Mouse (Mus musculus) heart, embryonic 16.5 days (tissue): Measurements from ENCODE around the gene Serpina11. TPM values are rescaled to one million over a fixed set of nuclear protein-coding genes. Genes with fewer than 3 reads are reported as not detected.
"Not testable (repeated sequence)": the region's sequence is repeated elsewhere in the genome, so short reads cannot be mapped to it uniquely, and the experiment has no call there.

Experiments used
- ATAC-seq: fragments of 200-750 bp; cut with Nextera tagmentation; replicated peaks from 2 replicates; pipeline ENCODE4 v1.8.0; 2017; ENCODE audit warnings: moderate number of reproducible peaks; ENCODE audit not compliant: insufficient read depth, low FRiP score; ENCODE audit errors: extremely low read depth
- H3K27ac ChIP-seq: fragments of 300-500 bp; sonication (generic); 2 replicates; pipeline ENCODE4 v1.5.1; 2014; ENCODE audit warnings: mild to moderate bottlenecking, low read length, control low read depth, moderate library complexity
- H3K27me3 ChIP-seq: fragments of 300-500 bp; sonication (generic); 2 replicates; pipeline ENCODE4 v1.6.1; 2014; ENCODE audit warnings: low read length, mixed read lengths; ENCODE audit not compliant: control insufficient read depth, insufficient read depth
- H3K36me3 ChIP-seq: fragments of 300-500 bp; sonication (generic); 2 replicates; pipeline ENCODE4 v1.6.1; 2014; ENCODE audit not compliant: control insufficient read depth, insufficient read depth
- H3K4me1 ChIP-seq: fragments of 300-500 bp; sonication (generic); 2 replicates; pipeline ENCODE4 v1.6.1; 2014; ENCODE audit warnings: low read length, mixed read lengths; ENCODE audit not compliant: control insufficient read depth, insufficient read depth
- H3K4me2 ChIP-seq: fragments of 300-500 bp; sonication (generic); 2 replicates; pipeline ENCODE4 v1.6.1; 2014; ENCODE audit warnings: low read depth, mild to moderate bottlenecking, control low read depth, low read length
- H3K4me3 ChIP-seq: fragments of 300-500 bp; sonication (generic); 2 replicates; pipeline ENCODE4 v1.5.1; 2014; ENCODE audit warnings: mild to moderate bottlenecking, control low read depth, low read length
- H3K9ac ChIP-seq: fragments of 300-500 bp; sonication (generic); 2 replicates; pipeline ENCODE4 v1.6.1; 2014; ENCODE audit warnings: low read length, control low read depth
- H3K9me3 ChIP-seq: fragments of 300-500 bp; sonication (generic); replicated peaks from 2 replicates; pipeline ENCODE4 v1.6.1; 2016; ENCODE audit warnings: low read length; ENCODE audit not compliant: control insufficient read depth
- WGBS: fragments of 180-500 bp; shearing (Covaris S2); extraction: QIAGEN DNeasy Blood & Tissue Kit; methylation state at CpG from one replicate; pipeline ENCODE4 v1.1.7; 2014; 5-methylcytosine and 5-hydroxymethylcytosine counted together
- polyA plus RNA-seq: library from polyadenylated mRNA; unstranded; fragments of >200 nt; fragmentation: Nextera tagmentation; extraction: Ambion mirVana; gene quantifications from 2 replicates; pipeline ENCODE4 v1.2.1, GENCODE M21; 2015

The Serpina11 gene
- polyA plus RNA-seq, 1 experiment from 2014 or later = not detected

DNA sequence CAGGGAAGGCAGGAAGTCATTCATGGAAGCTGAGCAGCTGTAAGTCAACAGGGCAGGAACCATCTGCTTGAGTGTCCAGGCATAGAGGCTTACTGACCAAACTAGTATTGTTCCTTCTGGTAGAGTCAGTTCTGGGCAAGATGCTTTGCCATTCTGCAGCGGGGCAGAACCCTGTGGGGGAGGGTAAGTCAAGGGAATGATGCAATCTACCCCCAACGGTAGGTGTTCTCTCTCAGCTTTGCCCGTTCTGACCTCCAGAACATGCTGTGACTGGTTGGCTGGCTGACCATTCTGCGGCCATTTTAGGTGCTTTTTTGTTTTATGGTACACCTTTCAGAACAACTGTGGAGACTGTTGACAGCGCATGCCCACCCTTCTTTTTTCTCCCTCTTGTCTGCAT lies 27.4 kb downstream of the Serpina11 start:
- Histone ChIP-seq H3K9ac (no peak overlapping the region), H3K27ac (no peak overlapping the region), H3K9me3 (no peaks in the 10 kb centered on the region), H3K36me3 (no peaks in the 10 kb centered on the region), H3K4me2 (no peak overlapping the region), H3K4me1 (no peaks in the 10 kb centered on the region), H3K4me3 (no peak overlapping the region), H3K27me3 (no peaks in the 10 kb centered on the region)
- no peak for ATAC-seq
- WGBS = 70% methylated on average over 5 of the region's 5 CpGs

GRCm38 (mm10) chr12:103961716-103962115 lies 28.0 kb downstream of the Serpina11 start:
- Histone ChIP-seq H3K4me2 (no peak overlapping the region), H3K27ac (no peak overlapping the region), H3K9ac (no peak overlapping the region), H3K4me3 (no peak overlapping the region), H3K27me3 (no peaks in the 10 kb centered on the region), H3K9me3 (no peaks in the 10 kb centered on the region), H3K4me1 (no peaks in the 10 kb centered on the region), H3K36me3 (no peaks in the 10 kb centered on the region)
- no peak for ATAC-seq
- WGBS = 88% methylated on average over 1 of the region's 1 CpGs

DNA sequence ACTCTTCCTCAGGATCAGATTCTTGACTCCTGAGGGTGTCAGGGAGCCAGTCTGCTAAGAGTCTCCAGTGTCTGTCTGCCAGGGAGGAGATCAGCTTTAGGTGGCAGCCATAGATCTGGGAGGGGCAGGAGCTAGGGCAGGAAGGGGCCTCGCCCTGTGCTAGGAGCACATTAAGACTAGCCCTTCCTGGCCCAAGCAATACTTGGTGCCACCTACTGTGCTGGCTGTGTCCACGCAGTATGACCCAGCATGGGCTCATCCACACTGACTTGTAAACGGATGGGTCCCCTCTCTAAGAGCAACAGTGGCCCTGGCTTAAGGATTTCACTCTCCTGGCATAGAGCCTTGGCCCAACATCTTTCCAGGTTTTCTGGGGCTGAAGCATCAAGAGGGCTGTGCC lies 31.0 kb downstream of the Serpina11 start, which contains the start of gene Serpina1e:
Gene Serpina1e (minus strand): TSS at position 178 of the 400 bp plus-strand sequence.
- Histone ChIP-seq H3K27ac (no peak within 1 kb of the TSS), H3K4me2 (no peak within 1 kb of the TSS), H3K36me3 (no peaks in the 10 kb centered on the region), H3K9me3 (no peaks in the 10 kb centered on the region), H3K4me3 (no peak within 1 kb of the TSS), H3K9ac (no peak within 1 kb of the TSS), H3K27me3 (no peaks in the 10 kb centered on the region), H3K4me1 (no peaks in the 10 kb centered on the region)
- no peak for ATAC-seq
- 74% methylated on average over 3 of the region's 3 CpGs for WGBS

- not testable (repeated sequence) for H3K4me3 ChIP-seq, H3K4me1 ChIP-seq, H3K4me2 ChIP-seq, H3K36me3 ChIP-seq, H3K27ac ChIP-seq, ATAC-seq, H3K9me3 ChIP-seq, H3K9ac ChIP-seq, H3K27me3 ChIP-seq
- 65% methylated on average over 2 of the region's 2 CpGs for WGBS
Measured at GRCm38 (mm10) chr12:103956555-103956954, 33.2 kb downstream of the Serpina11 start.

GRCm38 (mm10) chr12:103952972-103953371 lies 36.8 kb downstream of the Serpina11 start:
- not testable (repeated sequence) for ATAC-seq
- 67% methylated on average over 3 of the region's 3 CpGs for WGBS

GRCm38 (mm10) chr12:103946243-103946642 lies 43.5 kb downstream of the Serpina11 start:
- Histone ChIP-seq H3K27me3 (no peaks in the 10 kb centered on the region), H3K4me2 (no peak overlapping the region), H3K9ac (no peak overlapping the region), H3K9me3 (no peaks in the 10 kb centered on the region), H3K27ac (no peak overlapping the region), H3K36me3 (no peaks in the 10 kb centered on the region), H3K4me3 (no peak overlapping the region), H3K4me1 (no peaks in the 10 kb centered on the region)
- no peak for ATAC-seq
- 71% methylated on average over 4 of the region's 4 CpGs for WGBS

More at GRCm38 (mm10) chr12:103952972-103953371, 36.8 kb downstream of the Serpina11 start:
- H3K27ac ChIP-seq, H3K4me1 ChIP-seq, H3K4me3 ChIP-seq, H3K9ac ChIP-seq, H3K4me2 ChIP-seq, H3K27me3 ChIP-seq, H3K9me3 ChIP-seq, H3K36me3 ChIP-seq: not testable (repeated sequence)

Other genes starting within 250 kb of the Serpina11 start
- gene Serpina1d, start 216.4 kb downstream of the Serpina11 start, polyA plus RNA-seq = 0.35 and 0.43 TPM in 2 replicates
- gene Serpina1b, start 159.6 kb downstream of the Serpina11 start, polyA plus RNA-seq = 1.1 and 1.4 TPM in 2 replicates
- gene Serpina1a, start 126.4 kb downstream of the Serpina11 start, polyA plus RNA-seq = 0.85 and 0.90 TPM in 2 replicates
- 0.55 TPM in 1 of 2 replicates, not detected in the other for gene Serpina1c, start 85.1 kb downstream of the Serpina11 start, polyA plus RNA-seq
- gene Serpina1e, start 31.0 kb downstream of the Serpina11 start, polyA plus RNA-seq = 0.22 and 0.85 TPM in 2 replicates
- gene Serpina9, start 23.8 kb upstream of the Serpina11 start, polyA plus RNA-seq = 0.22 and 0.37 TPM in 2 replicates
- gene Serpina12, start 54.5 kb upstream of the Serpina11 start, polyA plus RNA-seq = not detected in 2 replicates
- gene Serpina5, start 111.2 kb upstream of the Serpina11 start, polyA plus RNA-seq = not detected in 2 replicates
- gene Serpina3a, start 122.8 kb upstream of the Serpina11 start, polyA plus RNA-seq = not detected in 2 replicates
- gene Serpina3b, start 138.0 kb upstream of the Serpina11 start, polyA plus RNA-seq = not detected in 2 replicates
- 0.11 TPM in 1 of 2 replicates, not detected in the other for gene Serpina3c, start 163.9 kb upstream of the Serpina11 start, polyA plus RNA-seq
- gene Serpina3f, start 224.6 kb upstream of the Serpina11 start, polyA plus RNA-seq = 0.16 and 0.51 TPM in 2 replicates
- 7.1 and 15.4 TPM in 2 replicates for gene Serpina3g, start 246.3 kb upstream of the Serpina11 start, polyA plus RNA-seq